Mouse (Mus musculus) telencephalon, adult 2 months (tissue): Measurements from ENCODE around the gene Casp2.
A peak's percentile ranks its signal among the peaks of the same experiment; 100 is the strongest.

Experiments
- DNase-seq: peaks from one replicate; pipeline ENCODE4 v3.0.0-alpha.2; 2011; ENCODE audit warnings: low read depth, low spot score

Casp2 gene

DNA sequence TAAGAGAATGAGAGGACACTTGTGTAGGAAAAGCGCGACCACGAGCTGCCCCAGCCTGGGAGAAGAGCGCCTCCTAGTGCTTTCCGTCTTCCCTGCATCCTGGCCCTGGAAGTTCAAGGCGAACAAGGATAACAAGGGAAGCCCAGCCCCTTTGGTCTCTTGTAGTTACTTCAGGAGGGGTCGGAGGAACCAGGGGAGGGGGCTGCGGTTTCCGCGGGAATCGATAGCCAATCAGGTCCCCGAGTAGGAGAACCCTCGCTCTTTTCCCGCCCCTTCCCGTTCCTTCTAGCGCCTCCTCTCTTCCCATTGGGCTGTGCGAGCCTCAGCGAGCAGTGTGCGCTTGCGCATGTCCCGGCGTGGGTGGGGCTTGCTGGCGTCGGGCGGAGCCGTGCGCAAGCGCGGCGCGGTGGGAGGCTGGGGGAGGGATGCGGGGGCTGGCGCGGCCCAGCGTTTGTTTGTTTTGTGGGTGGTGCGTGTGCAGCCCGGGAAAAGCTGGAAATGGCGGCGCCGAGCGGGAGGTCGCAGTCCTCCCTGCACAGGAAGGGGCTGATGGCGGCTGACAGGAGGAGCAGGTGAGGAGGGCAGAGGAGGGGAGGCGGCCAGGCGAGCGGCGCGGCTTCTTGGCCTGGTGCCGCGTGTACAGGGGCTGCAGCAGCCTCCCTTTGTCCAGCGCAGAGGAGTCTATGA is at the start of gene Casp2:
TSS of gene Casp2 (plus strand) at position 360 of the 687 bp plus-strand sequence.
- peak; percentile 99 for DNase-seq

DNA sequence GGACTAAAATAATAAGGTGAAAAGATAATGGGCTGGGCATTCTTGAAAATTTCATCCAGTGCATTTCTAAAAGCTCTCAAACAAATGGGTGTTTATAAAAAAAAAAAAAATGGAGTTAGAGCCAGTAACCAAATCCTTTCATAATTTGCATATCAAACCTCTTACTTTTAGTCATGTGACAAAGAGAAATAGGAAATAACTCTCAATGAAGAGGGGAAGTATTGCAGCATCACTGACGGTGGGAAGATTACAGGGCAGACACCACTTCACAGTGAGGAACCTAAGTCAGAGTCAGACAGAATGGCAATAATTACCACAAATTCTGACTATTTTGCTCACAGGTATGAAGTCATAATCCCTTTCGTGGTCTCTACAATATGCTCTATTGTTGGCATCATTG is 49.8 kb upstream of the Casp2 start, which contains the start of gene Tas2r144:
TSS of gene Tas2r144 (plus strand) at position 301 of the 400 bp plus-strand sequence.
- DNase-seq, result no peak

DNA sequence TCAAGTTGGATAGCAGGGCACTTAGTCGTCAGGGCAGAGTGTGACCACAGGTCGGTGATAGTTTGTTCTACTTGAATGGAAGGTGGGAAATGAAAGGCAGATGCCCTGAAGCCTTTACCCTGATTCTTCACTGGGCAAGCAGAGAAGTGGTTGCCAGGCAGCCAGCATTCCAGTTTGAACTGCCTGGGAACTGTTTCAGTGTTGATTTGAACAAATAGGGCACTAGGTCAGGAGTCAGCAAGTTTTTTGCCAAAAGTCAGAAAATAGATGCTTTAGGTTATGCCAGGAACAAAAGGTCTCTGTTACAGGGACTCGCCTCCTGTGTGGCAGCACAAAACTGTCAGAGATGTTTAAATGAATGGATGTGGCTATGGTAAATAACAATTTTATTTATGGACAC is 42.5 kb upstream of the Casp2 start:
- no peak for DNase-seq

DNA sequence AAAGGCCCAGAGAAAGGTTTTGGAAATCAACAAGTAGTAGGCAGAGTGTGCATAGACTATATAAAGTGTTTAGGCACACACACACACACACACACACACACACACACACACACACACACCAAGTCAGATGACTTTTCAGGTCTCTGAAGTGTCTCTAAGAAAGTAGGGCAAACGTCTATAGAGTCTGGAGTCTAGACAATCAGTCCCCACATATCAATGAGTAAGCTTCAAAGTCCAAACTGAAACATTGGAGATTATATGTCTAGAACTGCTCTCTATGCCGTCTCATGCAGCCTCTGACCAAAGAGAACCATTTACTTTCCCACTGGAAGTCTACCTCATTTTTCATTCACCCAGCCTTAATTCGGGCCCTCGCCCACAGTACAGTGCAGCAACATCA is 39.7 kb upstream of the Casp2 start:
- no peak for DNase-seq

DNA sequence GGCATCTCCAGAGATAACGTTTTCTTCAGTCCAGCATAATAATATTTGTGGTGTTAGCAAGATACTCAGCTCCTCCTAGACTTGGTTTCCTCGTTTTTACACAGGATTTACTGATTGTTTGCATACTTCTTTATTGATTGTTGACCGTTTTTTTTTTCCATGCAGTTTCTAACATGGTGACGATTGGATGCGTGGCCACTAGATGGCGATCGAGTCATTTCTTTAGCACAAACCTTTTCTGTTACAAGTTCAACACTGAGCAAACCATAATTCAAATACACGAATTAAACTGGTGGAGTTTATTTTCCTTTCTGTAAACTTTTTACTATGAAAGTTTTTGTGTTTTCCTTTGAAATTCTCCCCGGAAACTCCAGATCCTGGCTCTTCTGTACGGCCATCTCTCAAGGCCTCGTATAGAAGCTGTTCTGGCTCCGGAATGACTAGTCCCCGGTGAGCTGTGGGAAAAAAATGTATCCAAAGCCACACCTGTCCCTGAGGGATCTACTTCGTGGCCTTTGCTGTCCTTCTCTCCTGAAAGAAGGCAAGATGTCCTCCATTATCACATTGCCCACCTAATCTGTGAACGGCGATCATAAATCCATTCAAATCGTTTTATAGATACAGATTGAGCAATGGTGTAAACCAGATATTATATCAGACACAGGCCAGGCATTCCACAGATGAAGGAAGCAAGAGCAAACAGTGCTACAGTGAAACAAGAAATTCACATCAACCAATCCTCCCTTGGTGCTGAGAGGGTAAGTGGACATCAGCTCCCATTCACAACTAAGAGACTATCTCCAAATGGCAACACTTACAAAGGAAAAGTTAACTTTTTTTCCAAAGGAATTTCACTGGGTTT is 37.3 kb upstream of the Casp2 start:
- peak; percentile 41 for DNase-seq

DNA sequence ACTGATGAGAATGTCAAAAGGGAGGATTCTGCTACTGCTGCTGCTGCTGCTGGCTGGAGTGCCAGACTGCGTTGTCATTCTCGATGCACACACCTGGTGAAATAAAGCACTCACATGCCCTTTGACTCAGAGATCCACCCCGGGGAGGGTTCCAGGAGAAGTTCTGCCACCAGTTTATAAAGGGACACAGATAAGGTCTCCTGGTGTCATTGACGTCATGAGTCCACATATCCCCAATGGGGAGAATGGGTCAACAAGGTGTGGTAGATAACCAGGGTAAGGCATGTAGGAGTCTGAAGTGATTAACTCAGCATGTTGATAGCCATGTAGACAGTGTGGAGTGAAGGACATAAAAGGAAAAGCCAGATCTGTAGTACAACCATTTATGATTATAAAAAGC is 35.2 kb upstream of the Casp2 start:
- DNase-seq, result no peak

DNA sequence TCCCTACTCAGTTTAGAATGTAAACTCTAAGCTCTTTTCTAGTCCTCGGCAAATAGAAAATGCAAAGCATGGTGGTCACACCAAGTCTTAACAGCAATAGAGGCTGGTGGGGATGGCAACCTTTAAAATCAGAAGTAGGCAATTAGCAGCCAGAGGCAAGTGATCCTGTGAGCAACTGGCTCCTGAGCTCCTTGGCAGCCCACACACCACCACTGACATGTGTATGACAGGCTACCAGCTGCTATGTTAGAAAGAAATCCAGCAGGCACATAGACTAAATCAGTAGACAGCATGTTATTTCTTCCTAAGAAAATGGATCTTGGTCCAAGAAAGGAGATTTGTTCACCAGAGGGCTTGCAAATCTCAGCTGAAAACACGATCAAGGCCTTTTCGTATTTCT is 33.6 kb upstream of the Casp2 start:
- DNase-seq, result peak; percentile 64

DNA sequence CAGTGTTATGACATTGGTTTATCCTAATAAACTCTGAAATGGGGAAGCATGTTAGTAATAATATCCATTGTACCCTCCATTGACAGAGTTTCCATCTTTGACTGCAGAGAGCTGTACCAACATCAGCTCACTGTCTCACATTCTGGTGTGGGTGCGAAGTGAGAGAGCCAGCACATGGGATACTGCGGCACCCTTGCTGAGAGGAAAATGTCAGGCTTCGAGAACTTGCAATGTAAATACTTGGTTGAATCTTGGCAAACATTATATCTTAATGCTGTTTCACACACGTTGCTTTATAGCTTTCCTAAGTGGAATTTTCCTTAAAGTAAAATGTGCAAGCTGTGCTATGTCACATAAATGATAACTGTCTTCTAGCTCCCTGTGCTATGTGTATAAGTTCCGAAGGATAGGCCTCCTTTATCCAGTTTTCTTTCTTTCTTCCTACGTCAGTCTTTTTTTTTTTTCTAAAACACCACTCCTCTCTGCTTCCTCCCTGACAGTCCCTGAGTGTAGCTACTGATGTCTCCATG is 27.4 kb upstream of the Casp2 start:
- DNase-seq, result peak; percentile 66

DNA sequence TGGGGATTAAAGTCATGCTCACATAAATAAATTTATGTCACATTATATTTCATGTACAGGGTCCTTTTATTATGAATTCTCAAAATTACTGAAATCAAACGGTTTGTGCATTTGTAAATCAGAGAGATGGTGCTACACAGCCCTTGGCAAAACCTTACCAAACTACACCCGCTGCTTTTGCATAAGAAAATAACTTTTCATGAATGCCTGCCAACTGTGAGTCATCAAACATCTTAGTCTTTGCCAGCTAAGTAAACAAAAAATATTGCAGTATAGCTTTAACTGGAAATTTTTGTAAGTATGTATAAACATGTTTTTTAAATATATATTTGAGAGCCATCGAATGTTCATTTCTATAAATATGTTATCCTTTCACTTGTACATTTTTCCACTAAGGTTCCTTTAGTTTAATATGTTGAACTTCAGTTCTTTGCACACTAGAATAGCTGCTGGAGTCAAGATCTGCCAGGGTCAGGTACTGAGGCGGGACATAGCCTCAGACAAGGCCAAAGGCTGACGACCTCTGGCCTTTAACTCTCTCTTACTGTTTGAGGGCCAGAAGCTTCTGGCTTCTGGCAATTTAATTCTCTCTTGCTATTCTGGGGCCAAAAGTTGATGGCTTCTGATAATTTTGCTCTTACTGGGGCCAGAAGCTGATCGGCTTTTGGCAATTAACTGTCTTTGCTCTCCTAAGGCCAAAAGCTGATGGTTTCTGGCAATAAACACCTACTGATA is 23.3 kb upstream of the Casp2 start:
- DNase-seq, result peak; percentile 29

DNA sequence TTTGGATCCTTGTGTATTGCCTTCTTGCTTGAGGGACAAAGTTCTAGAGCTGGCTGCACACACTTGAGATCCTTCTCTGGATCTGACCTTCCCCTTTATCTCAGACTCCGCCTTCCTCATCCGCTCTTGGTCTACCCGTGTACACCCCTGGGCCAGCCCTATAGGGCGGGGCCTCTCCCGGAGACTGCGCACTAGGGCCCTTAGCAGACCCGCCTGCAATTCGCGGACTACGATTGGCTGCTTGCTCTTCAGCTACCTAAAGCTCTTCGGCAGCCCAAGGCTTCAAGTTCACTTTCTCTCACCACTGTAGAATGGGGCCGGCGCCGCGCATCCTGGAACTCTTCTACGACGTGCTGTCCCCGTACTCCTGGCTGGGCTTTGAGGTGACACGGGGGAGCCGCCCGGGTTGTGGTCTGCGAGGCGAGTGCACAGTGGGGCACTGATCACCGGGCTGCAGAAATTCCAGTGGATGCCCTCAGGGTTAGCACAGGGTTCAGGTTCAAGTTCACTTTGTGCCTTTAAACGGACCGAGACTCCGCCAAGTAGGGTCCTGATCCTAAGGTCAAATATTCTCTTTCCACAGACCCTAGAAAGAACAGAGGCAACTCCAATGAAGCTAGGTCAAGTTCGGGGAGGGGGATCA is 19.0 kb upstream of the Casp2 start, which contains the start of gene Gstk1:
TSS of gene Gstk1 (plus strand) at position 225 of the 643 bp plus-strand sequence.
- DNase-seq, result peak; percentile 76

DNA sequence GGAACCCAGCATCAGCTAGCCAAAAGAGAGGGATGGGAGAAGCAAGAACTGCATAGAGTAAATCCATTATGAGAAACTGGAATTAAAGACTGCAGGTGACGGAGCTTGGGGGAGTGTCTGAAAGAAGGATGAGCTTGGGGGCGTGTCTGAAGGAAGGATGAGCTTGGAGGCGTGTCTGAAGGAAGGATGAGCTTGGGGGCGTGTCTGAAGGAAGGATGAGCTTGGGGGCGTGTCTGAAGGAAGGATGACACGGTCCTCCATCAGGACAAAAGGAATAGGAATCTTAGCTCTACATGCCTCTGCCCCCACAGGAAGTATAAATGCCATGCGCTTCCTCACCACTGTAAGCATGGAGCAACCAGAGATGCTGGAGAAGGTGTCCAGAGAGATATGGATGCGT is 17.6 kb upstream of the Casp2 start:
- no peak for DNase-seq

DNA sequence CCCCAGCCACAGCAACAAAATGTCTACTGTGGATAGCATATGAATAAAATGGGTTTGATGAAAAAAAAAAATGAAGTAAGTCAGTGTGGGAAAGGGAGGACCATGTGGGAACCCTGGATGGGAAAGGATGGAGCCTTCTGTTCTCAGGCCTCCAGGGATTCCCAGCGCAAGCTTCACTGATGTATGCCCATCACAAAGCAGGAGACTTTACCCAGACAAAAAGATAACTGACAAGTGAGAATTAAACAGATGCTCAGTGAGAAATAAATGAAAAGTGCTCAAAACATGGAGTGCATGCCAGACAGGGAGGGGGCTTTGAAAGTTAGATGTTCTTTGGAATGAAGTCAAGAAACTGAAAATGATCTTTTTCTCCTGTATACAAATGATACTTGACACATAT is 16.8 kb upstream of the Casp2 start:
- no peak for DNase-seq

DNA sequence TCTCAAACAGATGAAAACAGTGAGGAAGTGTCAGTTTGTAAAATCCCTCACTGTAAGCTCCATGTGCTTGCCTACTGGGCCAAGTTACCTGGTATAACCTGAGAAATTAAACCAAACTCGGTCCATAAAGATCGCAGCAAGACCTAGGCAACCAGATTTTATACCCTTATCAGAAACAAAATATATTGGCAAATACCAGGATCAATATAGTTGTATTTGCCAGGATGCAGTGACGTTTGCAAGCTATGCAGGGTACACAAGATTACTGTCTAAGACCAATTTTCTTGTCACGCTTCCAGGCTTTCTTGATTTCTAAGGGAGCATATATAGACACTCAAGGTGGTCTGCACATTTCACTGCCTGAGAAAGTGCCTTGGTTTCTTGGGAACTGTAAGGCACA is 13.0 kb upstream of the Casp2 start:
- no peak for DNase-seq

DNA sequence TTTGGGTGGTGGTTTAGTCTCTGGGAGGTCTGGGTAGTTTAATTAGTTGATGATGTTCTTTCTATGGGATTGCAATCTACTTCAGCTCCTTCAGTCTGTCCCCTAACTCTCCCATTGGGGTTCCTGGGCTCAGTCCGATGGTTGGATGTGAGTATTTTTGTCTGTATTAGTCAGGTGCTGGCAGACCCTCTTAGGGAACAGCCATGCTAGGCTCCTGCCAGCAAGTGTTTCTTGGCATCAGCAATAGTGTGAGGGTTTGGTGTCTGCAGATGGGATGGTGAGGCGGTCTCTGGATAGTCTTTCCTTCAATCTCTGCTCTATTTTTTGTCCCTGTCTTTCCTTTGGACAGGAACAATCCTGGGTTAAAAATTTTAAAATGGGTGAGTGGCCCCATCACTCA is 11.7 kb upstream of the Casp2 start:
- peak; percentile 15 for DNase-seq

DNA sequence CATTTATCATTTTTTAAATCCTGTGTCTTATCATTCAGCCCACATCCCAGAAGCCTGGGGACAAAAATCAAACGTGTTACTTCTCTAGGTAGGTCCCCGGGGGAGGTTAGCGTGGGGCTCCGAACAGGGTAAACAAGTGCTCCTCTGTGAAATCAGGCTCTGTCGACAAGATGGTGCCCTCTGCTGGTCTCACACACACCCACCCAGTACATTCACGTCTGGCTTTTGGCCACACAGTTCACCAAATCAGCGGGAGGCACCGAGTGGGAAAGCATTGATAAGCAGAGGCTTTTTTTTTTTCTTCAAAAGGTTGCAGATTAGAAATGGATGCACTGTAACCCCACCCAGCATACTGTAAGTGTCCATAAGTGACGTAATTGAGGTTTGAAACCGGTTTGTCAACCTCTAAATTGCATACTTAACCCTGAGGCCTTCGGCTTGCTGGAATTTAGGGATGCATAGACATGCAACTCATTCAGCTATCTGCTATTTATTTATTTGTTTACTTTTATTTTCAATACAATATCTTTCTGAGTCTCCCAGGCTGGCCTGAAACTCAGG is 7.4 kb upstream of the Casp2 start:
- DNase-seq, result peak; percentile 15

DNA sequence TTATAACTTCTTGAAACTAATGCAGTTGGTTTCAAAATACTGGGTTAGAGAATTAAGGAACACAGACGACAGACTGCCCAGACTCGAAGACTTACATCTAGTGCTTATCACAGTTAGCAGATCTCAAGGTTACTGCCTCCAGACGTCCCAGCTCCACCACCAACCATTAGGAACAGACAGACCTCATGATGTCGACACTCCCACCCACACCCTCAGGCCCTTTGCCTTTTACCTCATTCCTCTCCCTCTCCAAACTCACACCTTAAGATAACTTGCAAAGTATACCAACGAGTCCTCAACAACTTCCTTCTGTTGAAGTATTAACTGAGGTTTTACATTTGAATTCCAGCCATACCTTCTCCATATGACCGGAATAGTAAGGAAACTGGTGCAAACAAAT is 4.4 kb upstream of the Casp2 start:
- DNase-seq, result no peak

DNA sequence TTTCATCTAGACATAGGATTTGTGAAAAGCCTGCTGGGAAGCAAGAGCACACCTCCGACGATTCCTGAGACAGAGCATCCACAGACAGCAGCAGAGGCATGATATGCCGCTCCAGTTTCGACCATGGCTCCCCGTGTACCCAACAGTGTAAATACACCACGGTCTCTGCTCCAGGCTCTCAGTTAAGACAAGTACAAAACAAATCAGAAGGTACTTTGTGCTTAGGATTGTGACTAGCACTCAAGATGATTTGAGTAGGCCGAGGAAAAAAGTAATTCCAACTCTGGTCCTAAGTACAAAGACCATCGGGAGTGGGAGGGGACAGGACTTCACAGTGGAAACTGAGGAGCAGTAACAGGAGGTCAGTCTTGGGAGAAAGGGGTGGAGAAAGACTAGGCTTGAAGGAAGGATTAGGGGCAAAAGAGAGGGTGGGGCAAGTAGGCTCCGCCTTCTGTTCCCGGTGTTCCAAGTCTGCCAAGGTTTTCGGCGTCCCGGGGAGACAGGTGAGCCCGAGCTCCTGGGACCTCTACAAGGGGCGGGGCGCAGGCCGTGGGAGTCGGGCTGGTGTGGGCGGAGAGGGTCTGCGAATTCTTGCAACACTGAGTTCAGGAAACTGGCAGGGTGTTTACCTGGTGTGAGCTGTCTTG is 3.1 kb upstream of the Casp2 start, which contains the start of gene Tmem139:
TSS of gene Tmem139 (plus strand) at position 447 of the 647 bp plus-strand sequence.
- no peak for DNase-seq

DNA sequence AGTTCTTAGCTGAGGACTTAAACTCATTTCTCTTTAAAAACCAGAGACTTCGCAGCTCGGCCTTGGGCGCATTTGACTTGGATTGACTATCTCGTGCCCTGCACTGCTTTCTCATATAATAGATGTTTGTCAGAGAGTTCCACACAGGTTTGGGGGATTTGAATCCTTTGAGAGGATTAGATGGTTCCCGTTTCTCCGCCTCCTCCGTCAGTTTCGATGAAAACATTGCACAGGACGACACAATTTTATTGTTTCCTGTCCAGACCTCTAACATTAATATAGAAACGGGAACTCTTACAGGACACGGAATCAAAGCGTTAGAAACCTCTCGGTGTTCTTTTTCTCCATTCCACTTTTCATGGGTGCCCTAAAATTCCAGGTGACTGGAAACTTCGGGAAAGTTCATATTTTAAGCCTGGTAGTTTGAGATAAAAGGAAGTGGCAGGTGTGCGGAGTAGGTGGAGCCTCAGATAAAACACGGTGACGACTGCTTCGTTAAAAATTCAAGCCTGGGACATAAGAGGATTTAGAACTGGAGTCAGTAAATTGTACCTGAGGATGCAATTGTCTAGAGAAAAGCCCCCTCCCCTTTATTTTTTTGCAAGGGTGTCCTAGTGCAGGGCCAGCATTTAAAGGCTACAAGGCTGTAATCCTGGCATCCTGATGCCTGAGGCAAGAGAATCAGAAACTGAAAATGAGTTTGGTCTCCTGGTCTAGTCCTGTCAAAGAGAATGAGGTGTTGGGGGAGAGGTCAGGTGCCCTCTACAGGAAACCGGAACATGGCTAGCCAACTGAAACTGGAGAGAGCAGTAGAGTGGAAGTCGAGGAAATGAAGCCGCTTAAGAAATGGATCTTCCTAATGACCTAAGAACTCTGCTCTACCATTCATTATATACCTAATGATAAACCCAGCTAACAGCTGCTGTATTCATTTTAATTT is 876 bp downstream of the Casp2 start:
- peak; percentile 11 for DNase-seq

DNA sequence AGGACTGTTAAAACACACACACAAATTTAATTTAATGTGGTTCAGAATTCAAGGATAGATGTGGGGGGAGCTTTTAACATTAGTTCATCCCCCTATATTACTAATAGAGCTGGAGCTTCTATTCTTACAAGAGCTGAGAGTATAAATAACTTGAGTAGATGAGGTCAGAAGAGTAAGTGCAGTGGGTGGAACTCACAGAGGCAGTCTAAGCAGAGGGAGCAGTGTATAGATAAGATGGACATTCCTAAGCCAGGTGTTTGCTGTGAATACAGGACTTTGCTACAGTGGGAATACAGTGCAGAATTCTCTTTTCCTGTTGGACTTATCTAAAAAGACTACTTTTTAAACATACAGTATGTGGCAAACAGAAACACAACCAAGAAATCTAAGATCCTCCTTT is 6.0 kb downstream of the Casp2 start:
- no peak for DNase-seq
